Mouse (Mus musculus) lung, postnatal 0 days (tissue): ENCODE results near the gene Cc2d2a.

ENCODE experiments used
- CTCF ChIP-seq: IDR thresholded peaks from 2 replicates; pipeline ENCODE4 v1.5.1; 2016; ENCODE audit warnings: antibody characterized with exemption, mild to moderate bottlenecking
- EP300 ChIP-seq: IDR thresholded peaks from 2 replicates; pipeline ENCODE4 v1.6.1; 2016; ENCODE audit warnings: antibody characterized with exemption, mild to moderate bottlenecking, control low read depth

- TF ChIP-seq EP300 (no peak), CTCF (no peak)
These were observed 60.3 kb downstream of the Cc2d2a start for GRCm38 (mm10) chr5:43722452-43722783.
